Mouse (Mus musculus): ENCODE results near the gene Fkbp1b. TPM values are rescaled to one million over a fixed set of nuclear protein-coding genes. Genes with fewer than 3 reads are reported as not detected.

Fkbp1b gene
- polyA plus RNA-seq, 1 experiment from 2014 or later = 20.6 TPM

- no peaks in the 10 kb centered on the region for H3K27me3 ChIP-seq (replicated peaks; ENCODE audit: control insufficient read depth, insufficient read depth, low read length)
- peak overlapping the region; percentile 78 for H3K4me3 ChIP-seq (ENCODE audit: low read depth, low read length)
- peak overlapping the region; percentile 72 for H3K9ac ChIP-seq (ENCODE audit: low read depth, low read length)
- 7% methylated on average over 11 of the region's 11 CpGs for WGBS
- no peak for ATAC-seq
- H3K4me2 ChIP-seq (replicated peaks; ENCODE audit: low read depth) = peak overlapping the region; percentile 100
- no peaks in the 10 kb centered on the region for H3K36me3 ChIP-seq (ENCODE audit: control insufficient read depth, insufficient read depth)
- no peak overlapping the region for H3K27ac ChIP-seq (ENCODE audit: low read depth, low read length)
- H3K9me3 ChIP-seq (ENCODE audit: control insufficient read depth) = no peaks in the 10 kb centered on the region
- TF ChIP-seq CTCF (IDR thresholded peaks at IDR 0.05; ENCODE audit: low read depth) = no peak
- H3K4me1 ChIP-seq (replicated peaks; ENCODE audit: control insufficient read depth, insufficient read depth, low read length) = no peaks in the 10 kb centered on the region
Measured at GRCm38 (mm10) chr12:4840741-4841140, 650 bp downstream of the Fkbp1b start.

- TF ChIP-seq CTCF (IDR thresholded peaks at IDR 0.05; ENCODE audit: low read depth) = no peak
- no peak for ATAC-seq
- H3K36me3 ChIP-seq (ENCODE audit: control insufficient read depth, insufficient read depth) = no peaks in the 10 kb centered on the region
- H3K4me1 ChIP-seq (replicated peaks; ENCODE audit: control insufficient read depth, insufficient read depth, low read length) = no peaks in the 10 kb centered on the region
- 46% methylated on average over 6 of the region's 6 CpGs for whole genome bisulfite sequencing
- H3K4me3 ChIP-seq (ENCODE audit: low read depth, low read length) = no peak overlapping the region
- peak overlapping the region; percentile 100 for H3K4me2 ChIP-seq (replicated peaks; ENCODE audit: low read depth)
- H3K27ac ChIP-seq (ENCODE audit: low read depth, low read length) = no peak overlapping the region
- H3K27me3 ChIP-seq (replicated peaks; ENCODE audit: control insufficient read depth, insufficient read depth, low read length) = no peaks in the 10 kb centered on the region
- no peaks in the 10 kb centered on the region for H3K9me3 ChIP-seq (ENCODE audit: control insufficient read depth)
- no peak overlapping the region for H3K9ac ChIP-seq (ENCODE audit: low read depth, low read length)
Measured at GRCm38 (mm10) chr12:4840010-4840409, 1.4 kb downstream of the Fkbp1b start.

GRCm38 (mm10) chr12:4836959-4837358, 4.4 kb downstream of the Fkbp1b start:
- Histone ChIP-seq H3K27ac (ENCODE audit: low read depth, low read length) (no peak overlapping the region), H3K9ac (ENCODE audit: low read depth, low read length) (no peak overlapping the region), H3K4me2 (replicated peaks; ENCODE audit: low read depth) (no peak overlapping the region), H3K9me3 (ENCODE audit: control insufficient read depth) (no peaks in the 10 kb centered on the region), H3K4me3 (ENCODE audit: low read depth, low read length) (no peak overlapping the region), H3K4me1 (replicated peaks; ENCODE audit: control insufficient read depth, insufficient read depth, low read length) (no peaks in the 10 kb centered on the region), H3K27me3 (replicated peaks; ENCODE audit: control insufficient read depth, insufficient read depth, low read length) (no peaks in the 10 kb centered on the region), H3K36me3 (ENCODE audit: control insufficient read depth, insufficient read depth) (0 out of 2 replicates have a peak, but pooled peaks cover 4% of the 10 kb centered on the region)
- TF ChIP-seq CTCF (IDR thresholded peaks at IDR 0.05; ENCODE audit: low read depth) = no peak
- ATAC-seq = no peak
- WGBS = 9% methylated on average over 4 of the region's 4 CpGs

GRCm38 (mm10) chr12:4827256-4827655, 14.1 kb downstream of the Fkbp1b start:
- no peak for ATAC-seq
- TF ChIP-seq CTCF (IDR thresholded peaks at IDR 0.05; ENCODE audit: low read depth) = peak; percentile 32

GRCm38 (mm10) chr12:4817361-4818101, 23.9 kb downstream of the Fkbp1b start, which contains the start of gene Sf3b6:
Sf3b6 (plus strand) TSS chr12:4817544.
- H3K4me2 ChIP-seq (replicated peaks; ENCODE audit: low read depth) = peak within 1 kb of the TSS; percentile 86
- H3K4me3 ChIP-seq (ENCODE audit: low read depth, low read length) = peak within 1 kb of the TSS; percentile 86
- under 1% methylated on average over 49 of the region's 49 CpGs for WGBS
- H3K27me3 ChIP-seq (replicated peaks; ENCODE audit: control insufficient read depth, insufficient read depth, low read length) = no peaks in the 10 kb centered on the region
- H3K36me3 ChIP-seq (ENCODE audit: control insufficient read depth, insufficient read depth) = peaks cover 17% of the 10 kb centered on the region
- H3K9ac ChIP-seq (ENCODE audit: low read depth, low read length) = peak within 1 kb of the TSS; percentile 74
- H3K27ac ChIP-seq (ENCODE audit: low read depth, low read length) = peak within 1 kb of the TSS; percentile 87
- peaks cover 10% of the 10 kb centered on the region; the same call in 1 of the 2 replicates for H3K4me1 ChIP-seq (replicated peaks; ENCODE audit: control insufficient read depth, insufficient read depth, low read length)
- no peaks in the 10 kb centered on the region for H3K9me3 ChIP-seq (ENCODE audit: control insufficient read depth)
- peak; percentile 99 for ATAC-seq
- 0 out of 2 replicates have a peak, but pooled peaks have one; percentile 6 for TF ChIP-seq CTCF (IDR thresholded peaks at IDR 0.05; ENCODE audit: low read depth)

More at GRCm38 (mm10) chr12:4827256-4827655, 14.1 kb downstream of the Fkbp1b start:
- H3K27me3 ChIP-seq (replicated peaks; ENCODE audit: control insufficient read depth, insufficient read depth, low read length) = no peaks in the 10 kb centered on the region
- no peaks in the 10 kb centered on the region for H3K9me3 ChIP-seq (ENCODE audit: control insufficient read depth)
- WGBS = 73% methylated on average over 3 of the region's 3 CpGs
- H3K9ac ChIP-seq (ENCODE audit: low read depth, low read length) = no peak overlapping the region
- H3K4me3 ChIP-seq (ENCODE audit: low read depth, low read length) = no peak overlapping the region
- no peak overlapping the region for H3K27ac ChIP-seq (ENCODE audit: low read depth, low read length)
- no peak overlapping the region for H3K4me2 ChIP-seq (replicated peaks; ENCODE audit: low read depth)
- H3K36me3 ChIP-seq (ENCODE audit: control insufficient read depth, insufficient read depth) = peaks cover 46% of the 10 kb centered on the region
- H3K4me1 ChIP-seq (replicated peaks; ENCODE audit: control insufficient read depth, insufficient read depth, low read length) = no peaks in the 10 kb centered on the region

GRCm38 (mm10) chr12:4816680-4817360, 24.6 kb downstream of the Fkbp1b start:
- Histone ChIP-seq H3K36me3 (ENCODE audit: control insufficient read depth, insufficient read depth) (peaks cover 13% of the 10 kb centered on the region), H3K9ac (ENCODE audit: low read depth, low read length) (peak overlapping the region; percentile 53), H3K4me3 (ENCODE audit: low read depth, low read length) (peak overlapping the region; percentile 86), H3K9me3 (ENCODE audit: control insufficient read depth) (no peaks in the 10 kb centered on the region), H3K4me2 (replicated peaks; ENCODE audit: low read depth) (peak overlapping the region; percentile 86), H3K4me1 (replicated peaks; ENCODE audit: control insufficient read depth, insufficient read depth, low read length) (peaks cover 10% of the 10 kb centered on the region; the same call in 1 of the 2 replicates), H3K27me3 (replicated peaks; ENCODE audit: control insufficient read depth, insufficient read depth, low read length) (no peaks in the 10 kb centered on the region), H3K27ac (ENCODE audit: low read depth, low read length) (peak overlapping the region; percentile 87)
- 5% methylated on average over 24 of the region's 24 CpGs for WGBS
- TF ChIP-seq CTCF (IDR thresholded peaks at IDR 0.05; ENCODE audit: low read depth) = no peak
- ATAC-seq = peak; percentile 6; the same call in 1 of the 2 replicates
